ENCODE assay signal across 20 mouse cellular contexts in the genomic region with DNA sequence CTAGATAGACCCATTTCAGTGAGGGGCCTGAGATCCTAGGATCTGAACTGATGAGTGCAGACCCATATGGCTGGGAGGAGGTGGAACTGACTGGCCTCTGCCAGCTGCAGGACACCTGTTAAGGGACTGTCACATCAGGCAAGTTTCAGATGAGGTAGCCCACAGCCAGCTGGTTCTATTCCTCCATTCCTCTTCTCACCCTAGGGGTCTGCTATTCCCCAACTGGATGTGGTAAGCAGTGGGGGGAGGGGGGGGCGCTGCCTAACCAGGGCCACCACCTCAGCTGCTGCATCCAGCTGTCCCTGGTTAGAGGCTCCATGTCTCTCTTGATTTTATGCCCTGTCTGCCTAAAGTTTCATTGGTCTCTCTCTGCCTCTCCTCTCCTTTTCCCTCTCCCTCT. TPM values are rescaled to one million over a fixed set of nuclear protein-coding genes. Genes with fewer than 3 reads are reported as not detected.
A peak's percentile ranks its signal among the peaks of the same experiment; 100 is the strongest.
DNase-seq lines count a peak whose midpoint lies in the region; ATAC-seq and TF ChIP-seq lines count a peak whose summit lies in the region.
"Had no signal": no experiment of that assay in that cellular context is flagged by ENCODE, and none has a peak within 500 bp of the region (broad histone marks: within the 10 kb centered on the region; RNA-seq: fewer than 3 reads in every experiment).

No protein-coding gene starts in this region.

- 0 out of 2 replicates have a peak, but pooled peaks cover 4% of the 10 kb centered on the region for H3K27me3 ChIP-seq in heart, embryonic 10.5 days (ENCODE audit: insufficient read depth, poor library complexity, severe bottlenecking)
- no peaks in the 10 kb centered on the region for H3K27me3 ChIP-seq in lung, embryonic 14.5 days (ENCODE audit: insufficient read depth, low read length)
- no peaks in the 10 kb centered on the region for H3K27me3 ChIP-seq in embryonic facial prominence, embryonic 15.5 days
- H3K27me3 ChIP-seq in myocyte (ENCODE audit: control insufficient read depth, insufficient read depth, insufficient read length), result no peaks in the 10 kb centered on the region
- H3K27me3 ChIP-seq: forebrain, embryonic 12.5 days; heart, embryonic 13.5 days; hindbrain, embryonic 12.5 days had no signal

- H3K4me3 ChIP-seq in heart, embryonic 10.5 days, result no peak overlapping the region
- no peak overlapping the region for H3K4me3 ChIP-seq in lung, embryonic 14.5 days (ENCODE audit: low read depth, low read length)
- no peak overlapping the region for H3K4me3 ChIP-seq in embryonic facial prominence, embryonic 15.5 days (replicated peaks)
- H3K4me3 ChIP-seq in myocyte, result no peak overlapping the region
- H3K4me3 ChIP-seq: forebrain, embryonic 12.5 days; heart, embryonic 13.5 days; hindbrain, embryonic 12.5 days had no signal

- H3K79me2 ChIP-seq in myocyte (ENCODE audit: control insufficient read depth, insufficient read depth), result no peaks in the 10 kb centered on the region

- ATAC-seq in lung, embryonic 14.5 days (ENCODE audit: insufficient read depth), result 0 out of 2 replicates have a peak, but pooled peaks have one; percentile 12
- no peak for ATAC-seq in embryonic facial prominence, embryonic 15.5 days (ENCODE audit: insufficient number of reproducible peaks, low FRiP score, low TSS enrichment, low read depth)
- ATAC-seq: forebrain, embryonic 16.5 days; hindbrain, embryonic 16.5 days had no signal

- no peak overlapping the region for H3ac ChIP-seq in myocyte (ENCODE audit: control insufficient read depth, insufficient read length)

- TF ChIP-seq POLR2A in myocyte (IDR thresholded peaks at IDR 0.05; ENCODE audit: insufficient read length, low read depth), result no peak

- H3K4me1 ChIP-seq in heart, embryonic 10.5 days, result peaks cover 57% of the 10 kb centered on the region
- no peaks in the 10 kb centered on the region for H3K4me1 ChIP-seq in lung, embryonic 14.5 days (ENCODE audit: insufficient read depth)
- peaks cover 30% of the 10 kb centered on the region for H3K4me1 ChIP-seq in embryonic facial prominence, embryonic 15.5 days
- H3K4me1 ChIP-seq: hindbrain, embryonic 12.5 days had no signal

- no peak for DNase-seq in heart, embryonic 10.5 days (ENCODE audit: low spot score)
- no peak for DNase-seq in heart, postnatal 4 days
- DNase-seq in lung, embryonic 14.5 days, result no peak
- no peak for DNase-seq in lung, postnatal 10 days
- no peak for DNase-seq in retina, postnatal 1 day
- DNase-seq in right cerebral cortex, postnatal 25 days, result no peak
- DNase-seq: adrenal gland, adult 2 months; adrenal gland, postnatal 25 days; cerebellum, adult 18-20 months; cerebellum, adult 9-11 months; cerebellum, postnatal 36 days; gastrocnemius, postnatal 25 days; heart, postnatal 36 days had no signal

- H3K9me3 ChIP-seq in heart, embryonic 10.5 days, result no peaks in the 10 kb centered on the region
- no peaks in the 10 kb centered on the region for H3K9me3 ChIP-seq in lung, embryonic 14.5 days (ENCODE audit: low read depth, low read length)
- H3K9me3 ChIP-seq in embryonic facial prominence, embryonic 15.5 days (replicated peaks), result no peaks in the 10 kb centered on the region
- H3K9me3 ChIP-seq: forebrain, embryonic 12.5 days; heart, embryonic 13.5 days; hindbrain, embryonic 12.5 days had no signal

- no peak overlapping the region for H3K9ac ChIP-seq in lung, embryonic 14.5 days
- no peak overlapping the region for H3K9ac ChIP-seq in embryonic facial prominence, embryonic 15.5 days
- H3K9ac ChIP-seq: forebrain, embryonic 12.5 days; heart, embryonic 13.5 days; hindbrain, embryonic 12.5 days had no signal

- no peaks in the 10 kb centered on the region for H3K36me3 ChIP-seq in heart, embryonic 10.5 days
- no peaks in the 10 kb centered on the region for H3K36me3 ChIP-seq in lung, embryonic 14.5 days (ENCODE audit: insufficient read depth)
- H3K36me3 ChIP-seq in embryonic facial prominence, embryonic 15.5 days, result no peaks in the 10 kb centered on the region
- H3K36me3 ChIP-seq in myocyte (ENCODE audit: control insufficient read depth, insufficient read depth), result no peaks in the 10 kb centered on the region
- H3K36me3 ChIP-seq: forebrain, embryonic 12.5 days; heart, embryonic 13.5 days; hindbrain, embryonic 12.5 days had no signal

- H3K4me2 ChIP-seq in lung, embryonic 14.5 days, result no peak overlapping the region
- H3K4me2 ChIP-seq in embryonic facial prominence, embryonic 15.5 days (replicated peaks), result no peak overlapping the region
- peak overlapping the region; percentile 3 for H3K4me2 ChIP-seq in myocyte (ENCODE audit: low read depth)
- H3K4me2 ChIP-seq: forebrain, embryonic 12.5 days; heart, embryonic 13.5 days; hindbrain, embryonic 12.5 days had no signal

- no peak for TF ChIP-seq CTCF in lung, embryonic 14.5 days (IDR thresholded peaks at IDR 0.05; ENCODE audit: low read depth)

- WGBS in heart, embryonic 10.5 days, result 50% methylated on average over 1 of the region's 1 CpGs
- WGBS in lung, embryonic 14.5 days, result 25% methylated on average over 1 of the region's 1 CpGs
- 55% methylated on average over 1 of the region's 1 CpGs for WGBS in embryonic facial prominence, embryonic 15.5 days

- H3K27ac ChIP-seq in heart, embryonic 10.5 days, result peak overlapping the region; percentile 59
- no peak overlapping the region for H3K27ac ChIP-seq in lung, embryonic 14.5 days (ENCODE audit: low read depth)
- 0 out of 2 replicates have a peak overlapping the region, but pooled peaks have one; percentile 7 for H3K27ac ChIP-seq in embryonic facial prominence, embryonic 15.5 days (replicated peaks)
- H3K27ac ChIP-seq: forebrain, embryonic 12.5 days; heart, embryonic 13.5 days; hindbrain, embryonic 12.5 days had no signal

TF ChIP-seq in myocyte, 11 proteins besides CTCF, POLR2A, EP300 and RAD21:
- TF ChIP-seq E2F4 (IDR thresholded peaks at IDR 0.05; ENCODE audit: insufficient read depth) (no peak), TCF3 (IDR thresholded peaks at IDR 0.05; ENCODE audit: insufficient read length, low read depth) (peak; percentile 78), SRF (IDR thresholded peaks at IDR 0.05; ENCODE audit: control insufficient read depth, insufficient read length, low read depth) (no peak), USF1 (IDR thresholded peaks at IDR 0.05; ENCODE audit: low read depth) (no peak), MYOG (IDR thresholded peaks at IDR 0.05; ENCODE audit: control insufficient read depth in 1 of 3, insufficient read depth in 1 of 3, insufficient read length in 2 of 3, low read depth in 2 of 3) (peak; percentile 93 to 99 (median 94)), POLR2AphosphoS2 (IDR thresholded peaks at IDR 0.05; ENCODE audit: insufficient read length, low read depth) (no peak), CEBPB (IDR thresholded peaks at IDR 0.05; ENCODE audit: insufficient read depth, poor library complexity, severe bottlenecking) (no peak), TCF12 (IDR thresholded peaks at IDR 0.05; ENCODE audit: insufficient read depth, poor library complexity, severe bottlenecking) (peak; percentile 81), MYOD1 (IDR thresholded peaks at IDR 0.05; ENCODE audit: control insufficient read depth in 1 of 3, insufficient read length in 2 of 3, low read depth in 2 of 3) (peak in 2 of 3 experiments; percentile 97), REST (IDR thresholded peaks at IDR 0.05; ENCODE audit: insufficient read depth, insufficient read length) (no peak), MAX (IDR thresholded peaks at IDR 0.05; ENCODE audit: low read depth) (no peak)

RNA-seq across cellular contexts. Expression of gene Slc6a6, which starts 25.6 kb away (rescaled TPM):
- 56.6 and 69.3 TPM in 2 replicates for polyA plus RNA-seq in heart, embryonic 10.5 days (2016; fragmentation: Nextera tagmentation; extraction: Ambion mirVana)
- 100 to 1,000 TPM; 142 to 158 TPM for total RNA-seq in heart, postnatal 4 days (2021)
- 47.6 and 50.7 TPM in 2 replicates for polyA plus RNA-seq in lung, embryonic 14.5 days (2014; fragmentation: Nextera tagmentation; extraction: Ambion mirVana)
- polyA plus RNA-seq in embryonic facial prominence, embryonic 15.5 days (2015; fragmentation: Nextera tagmentation; extraction: Ambion mirVana), result 61.6 and 77.5 TPM in 2 replicates
- 98.2 TPM for polyA plus RNA-seq in myocyte (2012; fragmentation: generic; extraction: Trizol)
